Mouse (Mus musculus) ES-E14 (cell line): ENCODE measurements at regions not wholly inside any gene's neighbourhood (a gene's known extent, or its start where the extent isn't known, plus 50 kb on each side); places are given as distances from the start of the nearest gene placed in this dataset.

Source experiments
- MAFK ChIP-seq: IDR thresholded peaks from 2 replicates; pipeline ENCODE4 v1.6.1; 2014; ENCODE audit warnings: mild to moderate bottlenecking, low read depth, low read length, inconsistent platforms; ENCODE audit not compliant: insufficient read depth
- ZNF384 ChIP-seq: IDR thresholded peaks from 2 replicates; pipeline ENCODE4 v1.6.1; 2012; ENCODE audit warnings: low read depth, low read length, inconsistent platforms

DNA sequence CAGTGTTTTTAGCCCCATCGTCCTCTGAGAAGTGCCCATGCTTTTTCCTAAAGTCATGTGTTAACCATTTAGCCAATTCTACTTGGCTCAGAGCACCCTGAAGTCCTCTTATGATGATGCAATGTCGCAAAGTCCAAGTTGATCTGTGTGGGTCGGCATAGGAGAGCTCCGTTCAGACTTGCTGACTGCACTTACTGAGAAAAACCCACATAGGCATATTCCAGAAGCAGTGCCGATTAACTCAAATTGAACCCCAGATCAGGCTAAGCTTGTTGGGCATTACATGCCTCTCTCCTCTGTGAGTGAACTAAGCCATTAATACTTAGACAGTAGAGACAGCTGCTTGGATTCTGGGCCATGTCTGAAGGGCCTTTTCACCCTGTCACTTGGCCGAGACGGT is 93.3 kb upstream of the Far2 start:
- TF ChIP-seq MAFK (no peak), ZNF384 (no peak)
